Mouse (Mus musculus) gastrocnemius, postnatal 4 days (tissue): ENCODE results near the gene Gm26558. TPM values are rescaled to one million over a fixed set of nuclear protein-coding genes. Genes with fewer than 3 reads are reported as not detected.

Experiments
- DNase-seq, 2 experiments: peaks; one replicate each; pipeline ENCODE4 v3.0.0; 2021 to 2022; ENCODE audit warnings: low spot score in 2 of 2, mixed read lengths in 2 of 2
- long read RNA-seq, 2 experiments: library from polyadenylated mRNA; stranded (forward); transcript quantifications; one replicate each; pipeline ENCODE4 v2.0.0; 2021
- total RNA-seq, 2 experiments: library from RNA; stranded (reverse); gene quantifications; 2 replicates each; pipeline ENCODE4 v1.2.3; 2021

The Gm26558 gene
- total RNA-seq, result not detected
- long read RNA-seq, experiment 1, result 0 reads
- long read RNA-seq, experiment 2, result 0 reads

DNA sequence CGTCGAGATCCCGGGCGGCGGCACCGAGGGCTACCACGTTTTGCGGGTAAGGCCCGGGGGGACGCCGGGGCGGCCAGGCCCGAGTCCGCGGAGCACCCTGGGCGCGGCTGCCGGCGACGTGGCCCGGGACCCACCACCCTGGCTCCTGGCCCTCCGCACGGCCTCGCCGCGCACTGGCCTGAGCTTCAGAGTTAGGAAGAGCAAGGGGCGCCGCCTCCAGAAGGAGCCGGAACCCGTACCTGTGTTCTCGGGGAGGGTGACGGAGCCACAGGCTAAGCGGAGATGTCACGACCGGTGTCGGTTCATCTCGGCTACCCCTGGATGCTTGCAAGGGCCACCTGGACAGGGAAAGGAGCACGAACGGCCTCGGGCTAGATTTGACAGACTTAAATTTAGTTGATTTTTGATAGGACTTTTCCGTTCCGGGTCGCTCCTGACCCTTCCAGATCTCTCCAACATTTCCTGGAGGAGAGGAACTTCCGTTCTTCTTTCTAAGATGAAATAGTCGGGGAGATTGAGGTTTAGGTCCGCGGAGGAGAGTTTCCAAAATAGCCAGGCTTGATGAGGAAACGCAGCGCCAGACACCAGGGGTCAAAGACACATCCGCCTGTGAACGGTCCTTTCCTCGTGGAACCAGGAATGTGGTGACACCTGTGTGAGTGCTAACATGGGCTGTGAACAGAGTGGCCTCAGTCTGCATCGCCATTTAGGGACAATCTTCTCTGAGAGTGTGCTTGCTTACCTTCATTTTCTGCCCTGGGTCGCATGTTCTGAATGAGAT is at the start of gene Gm26558:
Gm26558 (minus strand) TSS at position 394 of the 781 bp plus-strand sequence.
- no peak for DNase-seq

DNA sequence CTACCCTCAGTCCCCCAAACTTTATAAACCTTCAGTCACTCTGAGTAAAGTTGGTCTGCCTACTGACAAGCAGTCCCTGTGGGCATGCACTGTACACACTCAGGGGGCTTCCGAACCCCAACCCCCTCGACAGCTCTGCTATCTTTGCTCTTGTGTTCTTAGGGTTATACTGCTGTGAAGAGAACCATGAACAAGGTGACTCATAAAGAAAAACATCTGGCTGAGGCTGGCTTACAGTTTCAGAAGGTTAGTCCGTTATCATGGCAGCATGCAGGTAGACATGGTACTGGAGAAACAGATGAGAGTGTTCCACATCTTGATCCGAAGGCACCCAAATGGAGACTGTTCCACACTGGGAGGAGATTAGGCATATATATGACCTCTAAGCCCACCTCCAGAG is 49.0 kb upstream of the Gm26558 start:
- DNase-seq, result no peak

DNA sequence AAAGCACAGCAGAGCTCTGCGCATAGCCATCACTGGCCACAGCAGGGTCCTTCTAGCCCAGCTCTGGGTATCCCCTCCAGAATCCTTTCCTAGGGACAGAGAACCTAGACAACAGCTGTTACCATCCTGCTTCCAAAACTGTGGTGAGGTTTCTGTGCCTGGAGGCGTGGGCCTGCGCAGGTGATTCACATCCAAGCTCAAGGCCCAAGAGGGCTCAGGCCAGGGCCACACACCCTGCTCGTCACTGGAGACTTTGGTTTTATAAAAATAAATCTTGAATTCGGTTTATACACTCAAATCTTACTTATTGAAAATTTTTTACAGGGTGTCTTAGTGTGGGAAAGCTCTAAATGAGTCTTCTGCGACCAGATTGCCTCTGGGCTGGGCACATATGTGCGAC is 48.3 kb upstream of the Gm26558 start:
- no peak for DNase-seq

DNA sequence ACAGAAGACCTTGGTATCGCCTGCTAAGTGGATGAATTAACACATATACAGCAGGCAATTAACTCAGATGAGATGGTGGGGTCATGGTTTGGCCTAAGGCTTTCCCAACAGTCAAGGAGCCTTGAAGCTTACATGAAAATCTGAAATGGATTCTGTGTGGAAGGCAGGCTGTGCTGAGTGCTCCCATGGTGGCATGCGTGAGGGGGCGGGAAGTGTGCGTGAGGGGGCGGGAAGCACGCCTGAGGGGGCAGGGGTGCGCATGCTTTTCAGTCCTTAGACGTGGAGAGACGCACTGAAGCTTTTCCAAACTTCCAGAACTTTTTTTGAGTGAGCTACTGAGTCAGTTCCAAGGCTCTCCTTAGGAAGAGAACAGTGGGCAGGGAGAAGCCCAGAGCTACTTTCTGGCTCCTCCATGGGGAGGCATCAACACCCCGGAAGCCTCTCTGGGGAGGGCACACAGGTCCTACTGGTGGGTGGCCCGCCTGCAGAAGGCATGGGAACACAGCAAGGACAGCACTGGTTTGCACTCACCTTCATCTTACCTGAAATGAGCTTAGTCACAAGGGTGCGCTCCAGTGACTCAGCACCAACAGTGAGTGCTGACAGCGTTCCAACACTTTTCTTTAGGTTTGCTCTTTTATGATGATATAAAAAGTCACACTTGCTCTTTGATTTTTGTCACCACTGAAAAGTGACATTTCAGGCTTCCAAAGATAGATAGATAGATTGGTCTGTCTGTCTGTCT is 47.2 kb upstream of the Gm26558 start:
- DNase-seq, result no peak

DNA sequence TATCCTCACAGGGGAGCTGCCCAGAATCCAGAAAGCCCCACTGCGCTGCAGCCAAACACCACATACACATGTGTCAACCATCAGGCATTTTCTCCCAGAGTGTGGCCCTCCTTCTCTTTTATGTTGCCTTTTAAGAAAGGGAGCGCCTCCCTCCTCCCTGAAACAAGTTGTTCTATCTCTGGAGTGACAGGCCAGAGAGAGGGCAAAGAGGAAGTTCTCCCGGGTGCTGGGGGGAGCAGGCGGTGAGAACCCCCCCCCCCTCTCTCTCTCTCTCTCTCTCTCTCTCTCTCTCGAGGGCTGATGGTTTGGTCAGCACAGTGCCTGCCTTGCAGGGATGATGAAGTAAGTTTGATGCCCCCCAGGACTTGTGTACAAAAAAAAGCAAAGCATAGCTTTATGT is 40.5 kb upstream of the Gm26558 start:
- DNase-seq, result no peak

DNA sequence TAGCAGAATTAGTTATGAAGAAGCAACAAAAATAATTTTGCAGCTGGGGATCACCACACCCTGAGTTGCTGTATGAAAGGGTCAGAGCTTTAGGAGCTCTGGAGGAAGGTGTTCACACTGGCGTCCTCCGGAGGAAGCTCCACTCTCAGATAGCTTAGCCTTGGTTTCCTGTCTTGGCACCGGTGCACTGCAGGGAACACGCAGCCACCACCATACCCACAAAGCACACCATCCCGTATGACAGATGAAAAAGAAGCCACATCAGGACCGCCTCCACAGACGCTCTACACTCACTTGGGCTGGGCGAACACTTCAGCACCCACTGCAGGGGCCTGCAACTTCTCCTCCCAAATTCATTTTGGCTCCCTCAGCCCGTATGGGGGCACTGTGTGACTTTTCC is 39.7 kb upstream of the Gm26558 start:
- no peak for DNase-seq

DNA sequence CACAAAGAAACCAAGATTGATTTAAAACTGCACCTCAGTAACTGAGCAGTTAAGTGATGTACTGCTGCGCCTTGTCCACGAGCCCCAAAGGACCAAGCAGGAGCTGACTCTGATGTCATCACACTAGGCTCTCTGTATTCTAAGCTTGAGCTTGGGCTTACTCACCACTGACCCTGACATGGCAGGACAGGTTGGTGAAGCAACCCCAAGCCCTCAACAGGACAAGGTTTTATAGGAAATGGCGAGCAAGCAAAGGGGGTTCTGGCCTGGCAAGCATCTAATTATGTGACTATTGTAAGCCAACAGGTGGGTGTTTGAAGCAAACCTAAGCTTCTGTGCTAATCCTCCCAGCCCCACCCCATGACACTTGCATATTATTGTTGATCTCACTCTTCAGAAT is 38.9 kb upstream of the Gm26558 start:
- DNase-seq, result no peak

DNA sequence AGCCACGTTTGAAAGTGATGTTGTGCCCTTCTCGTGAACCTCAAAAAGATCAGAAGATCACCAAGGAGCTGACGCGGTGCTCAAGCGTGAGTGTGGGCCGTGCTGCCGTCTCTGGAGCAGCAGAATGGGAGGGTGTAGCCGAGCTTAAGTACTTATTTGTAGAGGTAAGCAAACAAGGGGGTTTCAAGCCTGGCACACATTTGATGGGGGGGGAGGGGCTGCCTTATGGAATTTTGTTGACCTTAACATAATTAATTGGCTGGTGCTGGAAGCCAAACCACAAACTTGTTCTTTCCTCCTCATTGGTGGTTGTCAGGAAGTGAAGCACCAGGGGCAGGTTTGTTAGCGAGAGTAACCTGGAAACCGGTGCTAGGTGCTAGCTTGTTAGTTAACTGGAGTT is 33.8 kb upstream of the Gm26558 start:
- DNase-seq, result no peak

DNA sequence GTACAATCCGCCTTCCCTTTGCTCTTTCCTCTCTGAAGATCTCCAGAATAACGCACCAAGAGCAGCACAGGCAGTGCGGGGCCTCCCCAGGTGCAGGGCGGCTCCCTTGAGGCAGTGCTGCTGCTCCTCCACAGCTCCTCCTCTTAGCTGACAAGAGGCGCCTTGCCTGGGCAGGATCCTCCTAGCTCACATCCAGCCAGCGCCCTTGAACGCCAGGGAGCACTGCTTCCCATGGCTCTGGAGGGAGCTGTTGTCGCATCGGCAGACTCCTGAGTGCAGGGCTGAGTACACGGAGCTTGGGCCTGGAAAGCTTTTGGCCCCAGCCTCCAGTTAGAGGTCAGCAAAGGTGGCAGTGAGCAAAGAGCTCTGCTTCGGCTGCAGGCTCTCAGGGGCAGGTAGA is 28.3 kb upstream of the Gm26558 start:
- DNase-seq, result no peak

DNA sequence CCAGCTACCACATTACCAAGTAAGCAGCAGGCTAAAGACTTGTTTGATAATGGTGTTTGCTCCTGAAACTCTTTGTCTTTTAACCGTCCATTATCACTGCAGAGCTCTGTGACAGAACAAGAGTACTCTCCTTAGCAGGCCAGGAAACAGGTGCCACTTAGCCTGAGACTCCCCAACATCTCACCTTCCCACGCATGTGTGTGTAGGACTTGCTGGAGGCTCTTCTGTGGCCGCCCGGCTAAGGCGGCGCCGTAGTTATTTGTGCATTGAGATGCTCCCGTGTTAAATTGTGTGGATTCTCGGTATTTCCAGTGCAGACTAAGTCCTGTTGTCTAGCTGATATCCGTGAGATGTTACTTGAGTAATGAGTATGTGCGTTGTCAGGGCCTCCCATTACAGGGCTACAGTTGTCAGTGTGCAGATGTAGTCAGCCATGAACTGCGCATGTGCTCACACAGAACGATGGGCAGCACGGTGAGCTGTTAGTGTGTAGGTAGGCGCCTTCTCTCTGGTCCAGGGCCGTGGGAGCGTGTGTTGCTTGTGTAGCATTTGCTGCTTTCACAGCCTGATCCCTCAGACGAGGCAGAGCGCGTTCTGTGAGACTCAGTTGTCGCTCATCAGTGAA is 26.7 kb upstream of the Gm26558 start:
- no peak for DNase-seq

DNA sequence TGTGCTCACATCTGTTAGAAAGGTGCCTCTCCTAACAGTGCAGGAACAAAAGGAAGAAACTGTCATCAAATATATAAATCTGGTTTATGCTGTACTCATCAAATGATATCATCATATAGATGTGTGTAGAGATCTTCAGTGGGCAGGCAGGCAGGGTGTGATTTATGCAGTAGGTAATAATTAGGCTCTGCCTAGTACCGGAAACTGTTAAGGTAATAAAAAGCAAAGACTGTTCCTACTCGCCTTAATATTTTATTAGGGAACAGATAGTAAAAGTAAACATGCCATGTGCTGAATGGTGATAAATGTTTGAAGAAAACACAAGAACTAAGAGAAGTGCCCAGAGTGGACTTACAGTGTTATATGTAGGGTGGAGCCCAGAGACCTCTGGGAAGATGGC is 20.4 kb upstream of the Gm26558 start:
- DNase-seq, result no peak

DNA sequence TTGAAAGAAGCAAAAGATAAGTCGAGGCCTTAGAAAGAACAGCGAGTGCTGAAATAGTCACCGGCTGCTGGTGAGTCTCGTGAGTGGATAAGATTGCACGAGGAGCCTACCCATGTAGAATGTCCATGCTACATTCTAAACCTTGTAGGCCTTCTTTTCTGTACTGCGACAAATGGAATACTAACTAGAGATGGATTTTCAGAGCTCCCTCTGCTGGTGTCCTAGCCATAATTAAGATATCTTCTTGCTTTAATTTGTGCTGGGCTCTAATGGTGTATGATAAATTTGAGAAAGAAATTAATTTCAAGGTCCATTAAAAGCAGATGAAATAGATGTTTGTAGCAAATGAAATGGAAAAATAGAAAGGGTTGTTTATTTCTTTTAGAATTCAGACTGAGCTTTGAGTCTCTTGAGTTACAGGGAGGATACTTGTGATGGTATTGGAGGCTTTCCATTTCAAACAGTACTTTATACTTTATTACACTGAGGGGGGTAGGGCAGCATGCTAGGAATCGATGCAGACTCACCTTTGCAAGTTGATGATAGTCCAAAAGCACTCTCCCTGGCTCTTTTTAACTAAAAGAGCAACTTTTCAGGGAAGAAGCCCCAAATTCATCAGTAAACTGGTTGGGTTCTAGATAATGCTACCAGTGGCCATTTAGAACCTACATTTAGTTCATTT is 11.7 kb upstream of the Gm26558 start:
- no peak for DNase-seq

DNA sequence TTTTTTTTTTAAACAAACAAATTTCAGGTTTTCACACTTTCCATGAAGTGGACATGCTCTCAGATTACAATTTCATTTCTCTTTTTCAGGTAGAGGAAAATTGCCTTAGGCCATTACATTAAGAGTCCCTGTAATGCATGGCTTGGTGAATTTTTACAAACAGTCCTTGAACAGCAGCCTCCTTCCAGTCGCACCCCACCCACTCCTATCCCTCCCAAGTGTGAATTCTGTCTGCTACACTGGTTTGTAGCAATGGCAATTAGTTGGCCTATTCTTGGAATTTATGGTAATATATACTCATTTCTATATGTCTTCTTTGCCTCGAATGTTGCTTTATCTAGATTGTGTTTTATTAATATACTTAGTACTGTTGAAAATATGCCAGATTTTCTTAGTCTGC is 10.6 kb upstream of the Gm26558 start:
- DNase-seq, result no peak

DNA sequence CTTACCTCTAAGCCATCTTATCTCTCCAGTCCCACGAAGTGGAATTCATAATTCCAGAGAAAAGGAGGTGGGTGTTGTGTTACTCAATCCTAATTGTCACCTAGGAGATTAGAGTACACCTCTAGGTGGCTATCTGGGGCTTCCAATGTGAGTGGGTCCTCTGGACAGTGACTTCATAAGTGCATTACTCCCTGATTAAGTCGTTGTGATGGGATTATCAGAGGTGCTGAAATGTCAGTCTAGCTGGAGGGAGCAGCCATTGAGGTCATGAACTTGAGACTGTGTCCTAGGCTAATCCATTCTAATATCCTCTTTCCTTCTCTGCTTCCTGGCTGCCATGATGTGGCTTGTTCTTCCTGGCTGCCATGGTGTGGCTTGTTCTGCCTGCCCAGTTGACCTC is 8.0 kb upstream of the Gm26558 start:
- DNase-seq, result no peak

DNA sequence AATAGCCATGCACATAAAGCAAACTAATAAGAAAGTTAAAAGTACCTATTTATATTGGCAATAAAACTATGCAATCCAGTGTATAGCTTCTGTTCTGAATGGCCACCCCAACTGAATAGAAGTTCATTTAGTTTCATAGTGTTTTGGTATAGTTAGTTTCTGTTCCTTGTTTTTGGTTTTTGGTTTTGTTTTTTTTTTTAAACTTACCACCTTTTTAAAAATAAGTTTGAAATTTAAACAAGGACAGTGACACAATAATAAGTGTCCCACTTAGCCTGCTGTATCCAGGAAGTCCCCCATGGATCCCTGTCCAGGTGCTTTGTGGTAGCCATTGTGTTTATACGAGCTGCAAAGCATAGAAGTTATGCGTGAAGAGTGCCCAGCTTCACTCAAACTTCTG is 7.3 kb upstream of the Gm26558 start:
- DNase-seq, result no peak

DNA sequence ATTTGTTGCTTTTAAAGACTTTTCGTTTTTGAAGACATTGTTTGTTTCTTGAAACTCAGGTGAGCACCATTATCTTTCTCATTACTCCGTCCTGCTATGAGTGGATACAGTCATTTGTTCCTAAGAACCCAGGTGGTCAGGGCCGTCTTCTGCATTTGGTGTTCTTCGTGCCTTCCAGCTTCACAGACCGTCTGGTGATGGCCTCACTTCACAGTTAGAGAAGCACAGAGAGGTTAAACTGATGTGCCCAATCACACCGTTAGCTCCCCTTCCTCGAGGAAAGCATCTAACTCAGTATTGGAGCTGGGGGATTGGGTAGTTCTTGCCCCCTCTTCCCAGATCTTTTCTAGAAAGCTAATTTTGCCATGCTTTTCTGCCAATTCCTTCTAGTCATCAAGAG is 5.1 kb upstream of the Gm26558 start:
- DNase-seq, result no peak

DNA sequence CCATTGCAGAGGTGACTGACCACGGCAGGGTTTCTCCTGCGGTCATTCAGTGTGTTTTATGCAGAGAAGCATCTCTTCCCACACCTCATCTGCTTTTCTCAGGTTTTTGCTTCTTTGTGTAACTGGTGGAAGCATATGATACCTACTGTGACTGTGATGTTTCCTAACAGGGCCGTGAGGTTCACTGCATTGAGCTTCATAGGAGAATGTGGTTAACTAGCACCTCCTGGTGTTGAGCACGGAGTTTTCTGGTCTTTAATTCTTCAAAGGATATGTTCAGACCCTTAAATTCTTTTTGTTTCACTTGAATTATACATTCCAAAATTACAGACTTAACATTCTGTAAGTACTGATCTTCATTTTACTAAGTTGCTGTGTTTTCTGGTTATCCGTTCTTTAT is 1.9 kb upstream of the Gm26558 start:
- no peak for DNase-seq

DNA sequence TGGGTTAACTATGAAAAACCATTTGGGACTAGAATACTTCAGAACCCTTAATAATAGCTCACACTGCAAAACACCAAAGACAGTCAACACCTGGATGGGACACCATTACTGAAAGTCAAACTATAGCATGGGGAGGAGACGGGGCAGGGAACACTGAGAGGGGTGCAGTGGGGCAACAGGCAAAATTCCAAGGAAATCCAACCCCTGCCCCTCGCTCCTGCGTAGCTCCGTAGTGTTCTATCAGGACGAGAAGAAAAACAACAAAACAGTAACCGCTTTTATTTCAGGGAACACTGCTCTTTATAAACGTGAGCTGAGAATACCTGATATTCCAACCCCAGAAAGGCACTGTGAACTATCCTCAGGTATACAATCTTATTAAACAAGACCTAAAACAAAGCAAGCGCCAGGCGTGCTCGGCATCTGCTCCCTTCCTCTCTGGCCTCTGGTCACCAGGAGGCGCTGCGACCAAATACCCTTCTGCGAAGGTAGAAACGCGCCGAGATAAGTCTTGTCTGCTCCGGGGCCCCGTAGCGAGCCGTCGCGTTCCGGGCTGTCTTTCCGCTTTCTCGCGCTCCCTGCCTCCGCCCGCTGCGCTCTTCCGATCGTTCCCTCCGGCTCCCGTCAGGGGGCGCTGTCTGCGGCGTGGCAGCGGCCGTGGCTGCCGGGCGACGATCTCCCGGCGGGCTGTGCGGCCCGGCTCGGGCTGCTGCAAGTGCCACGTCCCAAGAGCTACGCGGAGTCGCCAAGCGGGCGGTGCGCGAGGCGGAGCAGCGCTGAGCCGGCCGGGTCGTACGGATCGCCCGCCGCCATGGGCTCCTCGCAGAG is 807 bp downstream of the Gm26558 start, which contains the start of gene Gorasp2:
Gorasp2 (plus strand) TSS at position 690 of the 828 bp plus-strand sequence.
- DNase-seq, result peak; percentile 87 to 96

DNA sequence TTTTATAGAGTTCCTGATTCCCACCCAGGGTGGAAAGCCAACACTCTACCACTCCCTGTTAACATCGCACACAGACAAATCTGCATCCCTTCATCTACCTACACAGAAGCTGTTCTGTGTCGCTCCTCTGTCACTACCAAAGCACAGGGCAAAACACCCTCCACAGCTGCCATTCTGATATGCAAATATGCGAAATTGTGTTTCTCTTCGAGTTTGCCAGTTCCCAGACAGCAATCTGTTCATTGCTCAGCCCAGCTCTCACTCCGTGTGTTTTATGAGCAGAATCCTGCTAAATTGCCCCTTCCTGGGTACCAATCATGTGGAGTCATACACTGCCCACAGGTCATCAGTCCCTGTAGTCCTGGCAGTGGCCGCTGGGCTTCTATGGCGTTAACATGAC is 4.8 kb downstream of the Gm26558 start:
- DNase-seq, result no peak

DNA sequence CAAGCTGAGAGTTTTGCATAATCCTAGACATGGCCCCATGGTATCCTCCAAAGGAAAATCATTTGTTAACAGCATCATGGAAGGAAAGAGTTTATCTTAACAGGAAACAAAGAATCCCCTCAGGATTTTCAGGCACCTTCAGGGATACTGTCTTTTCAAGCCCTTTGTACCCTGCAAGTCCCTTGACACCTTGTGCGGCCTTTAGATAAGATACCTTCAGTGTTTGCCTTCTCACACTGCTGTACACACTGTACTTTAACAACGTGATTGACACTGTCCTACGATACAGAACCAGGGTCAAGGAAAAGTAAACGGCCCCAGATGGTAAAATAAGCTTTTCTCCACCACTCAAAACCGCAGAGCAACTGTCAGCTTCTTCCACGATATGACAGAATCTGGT is 10.1 kb downstream of the Gm26558 start:
- DNase-seq, result no peak

DNA sequence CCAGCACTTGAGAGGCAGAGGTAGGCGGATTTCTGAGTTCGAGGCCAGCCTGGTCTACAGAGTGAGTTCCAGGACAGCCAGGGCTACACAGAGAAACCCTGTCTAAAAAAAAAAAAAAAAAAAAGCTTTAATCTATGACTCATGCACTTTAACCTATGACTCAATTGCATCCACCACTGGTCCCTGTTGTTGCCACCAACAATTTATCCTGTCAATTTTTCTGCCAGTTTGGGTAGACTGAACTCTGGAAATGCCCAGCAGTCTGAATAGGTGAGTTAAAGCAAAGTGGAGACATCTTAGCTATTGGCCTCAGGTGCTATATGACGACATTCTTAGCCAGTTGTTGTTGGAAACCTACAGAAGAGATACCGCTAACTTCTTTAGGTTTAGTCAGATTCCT is 12.4 kb downstream of the Gm26558 start:
- DNase-seq, result no peak
